Mouse (Mus musculus): Measurements from ENCODE around the gene Strbp. TPM values are rescaled to one million over a fixed set of nuclear protein-coding genes. Genes with fewer than 3 reads are reported as not detected.

The Strbp gene
- polyA plus RNA-seq, 1 experiment: 133 TPM

GRCm38 (mm10) chr2:37623343-37623742 is 80.3 kb downstream of the Strbp start:
- Histone ChIP-seq H3K4me1 (ENCODE audit: control insufficient read depth, insufficient read depth, low read length) (no peaks in the 10 kb centered on the region), H3K9me3 (replicated peaks; ENCODE audit: control insufficient read depth, insufficient read depth, low read length, poor library complexity, severe bottlenecking) (no peaks in the 10 kb centered on the region), H3K9ac (ENCODE audit: low read depth, poor library complexity, severe bottlenecking) (no peak overlapping the region), H3K36me3 (ENCODE audit: control insufficient read depth, insufficient read depth, low read length, poor library complexity, severe bottlenecking) (no peaks in the 10 kb centered on the region), H3K27ac (ENCODE audit: insufficient read depth, low read length) (no peak overlapping the region), H3K27me3 (ENCODE audit: control insufficient read depth, insufficient read depth, low read length, poor library complexity, severe bottlenecking) (no peaks in the 10 kb centered on the region), H3K4me3 (ENCODE audit: low read depth, low read length) (no peak overlapping the region)
- TF ChIP-seq EP300 (IDR thresholded peaks at IDR 0.05; ENCODE audit: insufficient read depth, low read depth, low read length) (no peak), CTCF (IDR thresholded peaks at IDR 0.05; ENCODE audit: low read depth, low read length) (no peak), POLR2A (IDR thresholded peaks at IDR 0.05; ENCODE audit: insufficient read depth, low read length) (no peak)

GRCm38 (mm10) chr2:37587919-37588318 is 115.7 kb downstream of the Strbp start:
- no peak overlapping the region for H3K4me3 ChIP-seq (ENCODE audit: low read depth, low read length)
- H3K27me3 ChIP-seq (ENCODE audit: control insufficient read depth, insufficient read depth, low read length, poor library complexity, severe bottlenecking): no peaks in the 10 kb centered on the region
- no peak overlapping the region for H3K9ac ChIP-seq (ENCODE audit: low read depth, poor library complexity, severe bottlenecking)
- H3K4me1 ChIP-seq (ENCODE audit: control insufficient read depth, insufficient read depth, low read length): peaks cover 2% of the 10 kb centered on the region
- no peak overlapping the region for H3K27ac ChIP-seq (ENCODE audit: insufficient read depth, low read length)
- H3K9me3 ChIP-seq (replicated peaks; ENCODE audit: control insufficient read depth, insufficient read depth, low read length, poor library complexity, severe bottlenecking): no peaks in the 10 kb centered on the region
- TF ChIP-seq CTCF (IDR thresholded peaks at IDR 0.05; ENCODE audit: low read depth, low read length): no peak
- TF ChIP-seq EP300 (IDR thresholded peaks at IDR 0.05; ENCODE audit: insufficient read depth, low read depth, low read length): no peak
- TF ChIP-seq POLR2A (IDR thresholded peaks at IDR 0.05; ENCODE audit: insufficient read depth, low read length): no peak
- peaks cover 8% of the 10 kb centered on the region for H3K36me3 ChIP-seq (ENCODE audit: control insufficient read depth, insufficient read depth, low read length, poor library complexity, severe bottlenecking)

- no peak overlapping the region for H3K27ac ChIP-seq (ENCODE audit: insufficient read depth, low read length)
- TF ChIP-seq EP300 (IDR thresholded peaks at IDR 0.05; ENCODE audit: insufficient read depth, low read depth, low read length) (no peak), POLR2A (IDR thresholded peaks at IDR 0.05; ENCODE audit: insufficient read depth, low read length) (no peak), CTCF (IDR thresholded peaks at IDR 0.05; ENCODE audit: low read depth, low read length) (no peak)
- H3K4me1 ChIP-seq (ENCODE audit: control insufficient read depth, insufficient read depth, low read length): no peaks in the 10 kb centered on the region
- no peak overlapping the region for H3K9ac ChIP-seq (ENCODE audit: low read depth, poor library complexity, severe bottlenecking)
- H3K9me3 ChIP-seq (replicated peaks; ENCODE audit: control insufficient read depth, insufficient read depth, low read length, poor library complexity, severe bottlenecking): no peaks in the 10 kb centered on the region
- no peak overlapping the region for H3K4me3 ChIP-seq (ENCODE audit: low read depth, low read length)
- peaks cover 2% of the 10 kb centered on the region; the same call in 1 of the 2 replicates for H3K36me3 ChIP-seq (ENCODE audit: control insufficient read depth, insufficient read depth, low read length, poor library complexity, severe bottlenecking)
- H3K27me3 ChIP-seq (ENCODE audit: control insufficient read depth, insufficient read depth, low read length, poor library complexity, severe bottlenecking): no peaks in the 10 kb centered on the region
These were observed 125.5 kb downstream of the Strbp start for GRCm38 (mm10) chr2:37578185-37578584.

- H3K4me1 ChIP-seq (ENCODE audit: control insufficient read depth, insufficient read depth, low read length): no peaks in the 10 kb centered on the region
- H3K4me3 ChIP-seq (ENCODE audit: low read depth, low read length): no peak overlapping the region
- no peaks in the 10 kb centered on the region for H3K9me3 ChIP-seq (replicated peaks; ENCODE audit: control insufficient read depth, insufficient read depth, low read length, poor library complexity, severe bottlenecking)
- H3K27ac ChIP-seq (ENCODE audit: insufficient read depth, low read length): no peak overlapping the region
- TF ChIP-seq EP300 (IDR thresholded peaks at IDR 0.05; ENCODE audit: insufficient read depth, low read depth, low read length) (no peak), CTCF (IDR thresholded peaks at IDR 0.05; ENCODE audit: low read depth, low read length) (no peak), POLR2A (IDR thresholded peaks at IDR 0.05; ENCODE audit: insufficient read depth, low read length) (no peak)
- peaks cover 2% of the 10 kb centered on the region; the same call in 1 of the 2 replicates for H3K36me3 ChIP-seq (ENCODE audit: control insufficient read depth, insufficient read depth, low read length, poor library complexity, severe bottlenecking)
- no peaks in the 10 kb centered on the region for H3K27me3 ChIP-seq (ENCODE audit: control insufficient read depth, insufficient read depth, low read length, poor library complexity, severe bottlenecking)
- no peak overlapping the region for H3K9ac ChIP-seq (ENCODE audit: low read depth, poor library complexity, severe bottlenecking)
These were observed 127.0 kb downstream of the Strbp start for GRCm38 (mm10) chr2:37576661-37577060.

GRCm38 (mm10) chr2:37572141-37572540 is 131.5 kb downstream of the Strbp start:
- H3K4me1 ChIP-seq (ENCODE audit: control insufficient read depth, insufficient read depth, low read length): no peaks in the 10 kb centered on the region
- H3K9me3 ChIP-seq (replicated peaks; ENCODE audit: control insufficient read depth, insufficient read depth, low read length, poor library complexity, severe bottlenecking): no peaks in the 10 kb centered on the region
- H3K4me3 ChIP-seq (ENCODE audit: low read depth, low read length): no peak overlapping the region
- H3K36me3 ChIP-seq (ENCODE audit: control insufficient read depth, insufficient read depth, low read length, poor library complexity, severe bottlenecking): peaks cover 5% of the 10 kb centered on the region
- TF ChIP-seq POLR2A (IDR thresholded peaks at IDR 0.05; ENCODE audit: insufficient read depth, low read length) (no peak), EP300 (IDR thresholded peaks at IDR 0.05; ENCODE audit: insufficient read depth, low read depth, low read length) (no peak), CTCF (IDR thresholded peaks at IDR 0.05; ENCODE audit: low read depth, low read length) (no peak)
- no peak overlapping the region for H3K27ac ChIP-seq (ENCODE audit: insufficient read depth, low read length)
- H3K27me3 ChIP-seq (ENCODE audit: control insufficient read depth, insufficient read depth, low read length, poor library complexity, severe bottlenecking): no peaks in the 10 kb centered on the region
- H3K9ac ChIP-seq (ENCODE audit: low read depth, poor library complexity, severe bottlenecking): no peak overlapping the region

GRCm38 (mm10) chr2:37570703-37571102 is 133.0 kb downstream of the Strbp start:
- Histone ChIP-seq H3K4me1 (ENCODE audit: control insufficient read depth, insufficient read depth, low read length) (no peaks in the 10 kb centered on the region), H3K9ac (ENCODE audit: low read depth, poor library complexity, severe bottlenecking) (no peak overlapping the region), H3K27ac (ENCODE audit: insufficient read depth, low read length) (no peak overlapping the region), H3K9me3 (replicated peaks; ENCODE audit: control insufficient read depth, insufficient read depth, low read length, poor library complexity, severe bottlenecking) (no peaks in the 10 kb centered on the region), H3K36me3 (ENCODE audit: control insufficient read depth, insufficient read depth, low read length, poor library complexity, severe bottlenecking) (peaks cover 14% of the 10 kb centered on the region), H3K4me3 (ENCODE audit: low read depth, low read length) (no peak overlapping the region), H3K27me3 (ENCODE audit: control insufficient read depth, insufficient read depth, low read length, poor library complexity, severe bottlenecking) (no peaks in the 10 kb centered on the region)
- TF ChIP-seq CTCF (IDR thresholded peaks at IDR 0.05; ENCODE audit: low read depth, low read length) (no peak), EP300 (IDR thresholded peaks at IDR 0.05; ENCODE audit: insufficient read depth, low read depth, low read length) (no peak), POLR2A (IDR thresholded peaks at IDR 0.05; ENCODE audit: insufficient read depth, low read length) (no peak)
